Comparison of ENCODE assay signal across 21 mouse cellular contexts in the genomic region with DNA sequence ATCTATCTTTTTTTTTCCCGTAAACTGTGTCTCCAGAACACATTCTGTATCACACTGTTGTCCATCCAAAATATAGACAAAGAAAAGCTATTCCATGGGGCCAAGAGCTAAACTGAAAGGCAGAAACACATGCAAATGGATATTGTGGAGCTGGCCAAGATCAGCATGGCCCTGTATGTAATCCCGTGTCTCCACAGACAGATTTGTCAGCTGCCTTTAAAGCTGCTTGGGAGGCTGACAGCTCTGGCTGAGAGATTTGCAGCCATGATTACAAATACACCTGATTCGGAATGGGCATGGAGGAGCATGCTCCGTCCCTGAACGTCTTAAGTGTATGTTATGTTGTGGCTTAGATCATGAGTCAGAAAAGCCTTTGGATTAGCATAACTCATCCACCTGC.
A peak's percentile ranks its signal among the peaks of the same experiment; 100 is the strongest.
DNase-seq lines count a peak whose midpoint lies in the region; ATAC-seq and TF ChIP-seq lines count a peak whose summit lies in the region.
"Had no signal": no experiment of that assay in that cellular context is flagged by ENCODE, and none has a peak within 500 bp of the region (broad histone marks: within the 10 kb centered on the region; RNA-seq: fewer than 3 reads in every experiment).

No protein-coding gene starts in this region.

- H3K36me3 ChIP-seq in hindbrain, postnatal 0 days (ENCODE audit: insufficient read depth, low read length) = no peaks in the 10 kb centered on the region
- H3K36me3 ChIP-seq in hindbrain, embryonic 12.5 days = no peaks in the 10 kb centered on the region
- no peaks in the 10 kb centered on the region for H3K36me3 ChIP-seq in midbrain, embryonic 15.5 days (replicated peaks)
- no peaks in the 10 kb centered on the region for H3K36me3 ChIP-seq in midbrain, embryonic 10.5 days
- H3K36me3 ChIP-seq: embryonic facial prominence, embryonic 15.5 days; forebrain, embryonic 10.5 days; forebrain, embryonic 15.5 days; heart, embryonic 15.5 days; hindbrain, embryonic 15.5 days had no signal

- WGBS in hindbrain, postnatal 0 days = 55% methylated on average over 5 of the region's 5 CpGs
- WGBS in hindbrain, embryonic 12.5 days = 86% methylated on average over 5 of the region's 5 CpGs
- 56% methylated on average over 5 of the region's 5 CpGs for WGBS in midbrain, embryonic 15.5 days
- 85% methylated on average over 5 of the region's 5 CpGs for whole genome bisulfite sequencing in midbrain, embryonic 10.5 days

- H3K9ac ChIP-seq in hindbrain, postnatal 0 days (replicated peaks; ENCODE audit: low read length) = no peak overlapping the region
- H3K9ac ChIP-seq in hindbrain, embryonic 12.5 days = no peak overlapping the region
- no peak overlapping the region for H3K9ac ChIP-seq in midbrain, embryonic 15.5 days
- H3K9ac ChIP-seq: embryonic facial prominence, embryonic 15.5 days; forebrain, embryonic 15.5 days; heart, embryonic 15.5 days; hindbrain, embryonic 15.5 days had no signal

- ATAC-seq in hindbrain, postnatal 0 days = peak; percentile 53; the same call in 1 of the 2 replicates
- no peak for ATAC-seq in hindbrain, embryonic 12.5 days (ENCODE audit: low FRiP score)
- 0 out of 2 replicates have a peak, but pooled peaks have one; percentile 37 for ATAC-seq in midbrain, embryonic 15.5 days (replicated peaks)
- ATAC-seq: forebrain, embryonic 15.5 days had no signal

- H3K27me3 ChIP-seq in hindbrain, postnatal 0 days (ENCODE audit: insufficient read depth, low read length) = no peaks in the 10 kb centered on the region
- H3K27me3 ChIP-seq in hindbrain, embryonic 12.5 days = no peaks in the 10 kb centered on the region
- H3K27me3 ChIP-seq in midbrain, embryonic 15.5 days (replicated peaks) = no peaks in the 10 kb centered on the region
- no peaks in the 10 kb centered on the region for H3K27me3 ChIP-seq in midbrain, embryonic 10.5 days (ENCODE audit: low read depth, poor library complexity, severe bottlenecking)
- H3K27me3 ChIP-seq: embryonic facial prominence, embryonic 15.5 days; forebrain, embryonic 15.5 days; heart, embryonic 15.5 days; hindbrain, embryonic 15.5 days had no signal

- DNase-seq in cerebellum, postnatal 10 days = peak; percentile 59 to 68
- no peak for DNase-seq in cerebellum, postnatal 25 days
- DNase-seq in hindbrain, postnatal 0 days (ENCODE audit: low spot score) = peak; percentile 52
- DNase-seq in midbrain, embryonic 10.5 days (ENCODE audit: low spot score) = no peak
- no peak for DNase-seq in frontal cortex, postnatal 10 days (ENCODE audit: low spot score in 2 of 2)
- DNase-seq: adrenal gland, postnatal 14 days; cerebellum, adult 11 months; cerebellum, adult 8-10 months; embryo, embryonic 11 days; gastrocnemius, postnatal 14 days; heart, adult 2 months; heart, postnatal 14 days had no signal

- no peaks in the 10 kb centered on the region for H3K9me3 ChIP-seq in hindbrain, postnatal 0 days (ENCODE audit: low read length)
- H3K9me3 ChIP-seq in hindbrain, embryonic 12.5 days (replicated peaks) = no peaks in the 10 kb centered on the region
- H3K9me3 ChIP-seq in midbrain, embryonic 15.5 days = no peaks in the 10 kb centered on the region
- H3K9me3 ChIP-seq in midbrain, embryonic 10.5 days (replicated peaks) = no peaks in the 10 kb centered on the region
- H3K9me3 ChIP-seq: embryonic facial prominence, embryonic 15.5 days; forebrain, embryonic 10.5 days; forebrain, embryonic 15.5 days; heart, embryonic 15.5 days; hindbrain, embryonic 15.5 days had no signal

- TF ChIP-seq CTCF in hindbrain, postnatal 0 days (IDR thresholded peaks at IDR 0.05; ENCODE audit: low read depth) = no peak

- H3K4me3 ChIP-seq in hindbrain, postnatal 0 days (ENCODE audit: low read length) = no peak overlapping the region
- H3K4me3 ChIP-seq in hindbrain, embryonic 12.5 days = no peak overlapping the region
- H3K4me3 ChIP-seq in midbrain, embryonic 15.5 days = no peak overlapping the region
- H3K4me3 ChIP-seq in midbrain, embryonic 10.5 days = no peak overlapping the region
- H3K4me3 ChIP-seq: embryonic facial prominence, embryonic 15.5 days; erythroblast, embryonic 14.5 days; forebrain, embryonic 10.5 days; forebrain, embryonic 15.5 days; heart, adult 2 months; heart, embryonic 15.5 days; hindbrain, embryonic 15.5 days had no signal

- no peak overlapping the region for H3K27ac ChIP-seq in hindbrain, postnatal 0 days
- no peak overlapping the region for H3K27ac ChIP-seq in hindbrain, embryonic 12.5 days
- no peak overlapping the region for H3K27ac ChIP-seq in midbrain, embryonic 15.5 days
- no peak overlapping the region for H3K27ac ChIP-seq in midbrain, embryonic 10.5 days (replicated peaks)
- H3K27ac ChIP-seq: embryonic facial prominence, embryonic 15.5 days; forebrain, embryonic 10.5 days; forebrain, embryonic 15.5 days; heart, adult 2 months; heart, embryonic 15.5 days; hindbrain, embryonic 15.5 days had no signal

- no peak overlapping the region for H3K4me2 ChIP-seq in hindbrain, postnatal 0 days (ENCODE audit: low read depth, low read length)
- no peak overlapping the region for H3K4me2 ChIP-seq in hindbrain, embryonic 12.5 days (replicated peaks)
- no peak overlapping the region for H3K4me2 ChIP-seq in midbrain, embryonic 15.5 days
- H3K4me2 ChIP-seq: embryonic facial prominence, embryonic 15.5 days; forebrain, embryonic 15.5 days; heart, embryonic 11.5 days; heart, embryonic 15.5 days; hindbrain, embryonic 15.5 days had no signal

- H3K4me1 ChIP-seq in hindbrain, postnatal 0 days (ENCODE audit: insufficient read depth, low read length) = no peaks in the 10 kb centered on the region
- no peaks in the 10 kb centered on the region for H3K4me1 ChIP-seq in hindbrain, embryonic 12.5 days
- 0 out of 2 replicates have a peak, but pooled peaks cover 3% of the 10 kb centered on the region for H3K4me1 ChIP-seq in midbrain, embryonic 15.5 days
- H3K4me1 ChIP-seq in midbrain, embryonic 10.5 days = no peaks in the 10 kb centered on the region
- H3K4me1 ChIP-seq: embryonic facial prominence, embryonic 15.5 days; forebrain, embryonic 10.5 days; forebrain, embryonic 15.5 days; heart, embryonic 15.5 days; hindbrain, embryonic 15.5 days had no signal

Comparison
In these comparisons a context has a peak if more than half of its experiments do, and no peak if none do; other contexts are left out.
1. DNase-seq: peak in cerebellum, postnatal 10 days (2 of 2) and hindbrain, postnatal 0 days (single experiment); none in cerebellum, postnatal 25 days (0 of 2), midbrain, embryonic 10.5 days (single experiment) and frontal cortex, postnatal 10 days (0 of 2).